Mouse (Mus musculus) heart, postnatal 36 days (tissue): Measurements from ENCODE around the gene Gjc1. TPM values are rescaled to one million over a fixed set of nuclear protein-coding genes. Genes with fewer than 3 reads are reported as not detected.
A peak's percentile ranks its signal among the peaks of the same experiment; 100 is the strongest.

ENCODE experiments used
- DNase-seq, 2 experiments: peaks; one replicate each; pipeline ENCODE4 v3.0.0; 2021 to 2022
- intact Hi-C: fragments of 180-260 bp; cut with DNase I; formaldehyde crosslinking; loops from one replicate; pipeline ENCODE4 v1.15.1; 2025
- total RNA-seq, 2 experiments: library from RNA; stranded (reverse); gene quantifications; 2 replicates each; pipeline ENCODE4 v1.2.3; 2021

Gene Gjc1
- total RNA-seq, 2 experiments from 2014 or later = 23.6 to 33.0 TPM

DNA sequence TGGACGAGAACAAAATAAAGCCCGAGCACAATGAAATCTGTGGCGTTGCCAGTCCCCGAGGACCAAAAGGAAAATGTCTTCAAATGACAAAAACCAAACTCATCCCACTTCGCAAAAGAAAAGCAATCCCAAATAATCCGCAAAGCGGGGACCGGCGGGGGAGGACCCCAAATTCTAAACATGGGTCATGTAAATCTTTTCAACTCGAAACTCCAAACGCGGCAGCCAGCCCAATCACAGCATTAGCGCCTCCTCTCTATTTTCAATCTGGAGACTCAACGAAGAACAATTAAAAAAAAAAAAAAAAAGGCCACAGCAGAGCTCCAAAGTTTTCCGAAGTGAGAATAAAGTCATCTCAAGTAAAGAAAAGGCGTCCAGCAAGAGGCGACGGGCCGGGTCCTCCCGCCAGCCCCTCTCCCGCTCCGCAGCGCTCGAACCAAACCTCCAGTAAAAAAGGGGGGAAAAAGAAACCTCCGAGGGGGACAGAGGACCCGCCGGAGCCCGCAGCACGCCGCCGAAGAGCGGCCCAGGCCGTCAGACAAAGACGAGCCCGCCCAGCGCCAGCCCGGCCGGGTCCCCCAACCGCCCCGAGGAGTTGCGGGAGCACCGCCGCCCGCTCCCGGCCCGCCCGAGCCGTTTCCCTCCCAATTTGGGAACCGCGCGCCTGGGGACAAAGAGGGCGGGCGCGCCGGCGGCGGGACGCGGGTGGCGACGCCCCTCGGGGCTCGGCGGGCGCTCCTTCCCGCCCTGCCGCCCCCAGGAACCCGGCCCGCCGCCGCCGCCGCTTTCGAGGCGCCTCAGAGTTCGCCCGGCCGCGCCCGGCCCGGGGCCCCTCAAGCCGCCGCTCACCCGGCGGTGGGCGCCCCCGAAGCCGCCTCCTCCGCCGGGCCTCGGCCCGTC, 1.1 kb downstream of the Gjc1 start:
- intact Hi-C loops = loop anchor here (1.0 to 2.0 kb wide), 2 partner anchors 34 to 38 kb away; no protein-coding TSS in a partner anchor
- peak; percentile 43 to 71 for DNase-seq

DNA sequence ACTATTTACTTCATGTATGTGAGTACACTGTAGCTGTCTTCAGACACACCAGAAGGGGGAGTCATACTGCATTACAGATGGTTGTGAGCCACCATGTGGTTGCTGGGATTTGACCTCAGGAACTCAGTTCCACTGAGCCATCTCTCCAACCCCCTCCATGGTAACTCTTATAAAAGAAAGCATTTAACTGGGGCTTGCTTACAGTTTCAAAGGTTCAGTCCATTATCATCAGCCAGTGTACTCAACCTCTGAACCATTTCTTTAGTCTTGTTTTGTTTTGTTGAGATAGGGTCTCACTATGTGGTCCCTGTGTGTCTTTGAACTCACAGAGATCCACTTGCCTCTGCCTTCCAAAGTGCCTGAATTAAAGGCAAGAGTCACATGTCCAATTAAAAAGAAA, 4.6 kb downstream of the Gjc1 start:
- intact Hi-C loops = no loop called here
- DNase-seq = no peak

DNA sequence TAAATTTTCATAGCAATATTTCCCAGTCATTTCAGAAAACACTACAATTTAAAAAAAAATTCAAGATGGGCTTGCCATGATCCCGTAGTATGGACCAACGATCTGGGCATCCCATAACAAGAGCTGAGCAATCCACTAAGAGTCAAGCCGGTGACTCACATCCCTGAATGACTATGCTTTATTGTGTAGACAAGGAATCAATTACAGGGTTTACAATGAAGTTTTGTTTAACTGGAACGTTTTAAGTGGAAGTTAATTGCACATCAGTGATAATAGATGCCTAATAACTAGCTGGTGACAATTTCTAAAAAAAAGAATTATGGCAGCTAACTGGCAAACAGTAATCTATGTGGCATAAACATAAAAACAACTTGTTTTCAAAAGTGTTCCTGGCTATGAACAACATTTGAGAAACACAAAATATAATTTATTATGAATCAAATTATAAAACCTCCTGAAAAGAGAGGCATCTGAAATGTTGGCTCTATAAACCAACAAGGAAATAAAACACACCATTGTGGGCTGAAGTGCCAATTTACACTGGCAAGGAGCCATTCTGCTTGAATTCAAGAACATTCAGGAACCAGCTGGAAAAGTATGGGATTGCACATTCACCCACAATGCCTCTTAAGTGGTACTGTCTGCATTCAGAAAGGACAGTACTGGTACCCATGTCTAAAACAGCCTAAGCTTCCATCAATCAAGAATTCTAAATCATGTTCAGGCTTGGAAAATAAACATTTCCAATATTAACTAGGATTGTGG, 8.6 kb downstream of the Gjc1 start:
- intact Hi-C loops = no loop called here
- no peak for DNase-seq

DNA sequence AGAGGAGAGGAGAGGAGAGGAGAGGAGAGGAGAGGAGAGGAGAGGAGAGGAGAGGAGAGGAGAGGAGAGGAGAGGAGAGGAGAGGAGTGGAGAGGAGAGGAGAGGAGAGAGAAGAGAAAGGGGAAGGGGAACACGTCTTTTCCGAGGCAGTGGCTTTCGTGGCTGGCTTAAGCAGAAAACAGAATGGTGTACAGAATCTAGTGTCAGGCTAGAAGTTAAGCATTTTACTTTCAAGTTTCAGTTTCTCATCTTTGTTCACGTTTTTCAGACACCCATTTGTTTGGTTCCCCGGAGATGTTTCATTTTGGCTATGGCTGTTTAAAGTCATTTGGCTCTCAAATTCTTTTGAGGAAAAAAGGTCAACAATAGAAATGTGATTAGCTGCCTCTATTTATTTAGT, 11.3 kb downstream of the Gjc1 start:
- DNase-seq = no peak
- intact Hi-C loops = no loop called here

DNA sequence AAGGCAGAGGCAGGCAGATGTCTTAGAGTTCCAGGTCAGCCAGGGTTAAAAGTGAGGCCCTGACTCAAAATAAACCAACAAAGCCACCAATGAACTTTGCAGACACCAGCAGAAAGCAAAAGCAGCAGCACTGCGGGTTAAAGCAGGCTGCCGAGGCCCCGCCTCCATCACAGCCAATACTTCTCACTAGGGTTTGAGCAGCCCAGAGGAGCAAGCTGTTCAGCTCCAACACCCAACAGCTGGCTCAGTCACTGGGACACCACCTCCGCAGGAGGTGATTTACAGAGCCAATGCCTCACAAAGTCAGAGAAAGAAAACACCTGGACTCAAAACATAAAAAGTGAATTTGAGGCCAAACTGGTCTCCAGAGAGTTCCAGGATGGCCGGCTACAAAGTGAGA, 16.0 kb downstream of the Gjc1 start:
- DNase-seq = no peak
- intact Hi-C loops = no loop called here

DNA sequence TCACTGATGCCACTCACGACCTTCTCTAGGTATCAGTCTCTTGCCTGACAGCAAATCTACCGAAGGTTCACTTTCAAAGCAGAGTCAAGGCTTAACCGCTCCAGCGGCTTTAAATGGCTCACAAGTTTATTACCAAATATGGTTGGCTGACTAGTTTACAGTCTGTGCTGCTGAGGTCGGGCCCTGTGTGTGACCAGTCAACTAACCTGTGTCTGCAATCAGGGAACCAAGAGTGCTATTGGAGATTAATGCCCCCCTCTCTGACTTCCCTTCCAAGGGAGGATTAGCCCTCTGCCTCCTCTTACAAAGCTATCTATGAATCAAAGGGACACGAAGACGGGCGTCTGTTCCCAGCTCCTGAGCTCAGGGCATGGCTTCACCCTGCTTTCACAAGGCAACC, 25.3 kb downstream of the Gjc1 start:
- DNase-seq = no peak
- intact Hi-C loops = no loop called here

DNA sequence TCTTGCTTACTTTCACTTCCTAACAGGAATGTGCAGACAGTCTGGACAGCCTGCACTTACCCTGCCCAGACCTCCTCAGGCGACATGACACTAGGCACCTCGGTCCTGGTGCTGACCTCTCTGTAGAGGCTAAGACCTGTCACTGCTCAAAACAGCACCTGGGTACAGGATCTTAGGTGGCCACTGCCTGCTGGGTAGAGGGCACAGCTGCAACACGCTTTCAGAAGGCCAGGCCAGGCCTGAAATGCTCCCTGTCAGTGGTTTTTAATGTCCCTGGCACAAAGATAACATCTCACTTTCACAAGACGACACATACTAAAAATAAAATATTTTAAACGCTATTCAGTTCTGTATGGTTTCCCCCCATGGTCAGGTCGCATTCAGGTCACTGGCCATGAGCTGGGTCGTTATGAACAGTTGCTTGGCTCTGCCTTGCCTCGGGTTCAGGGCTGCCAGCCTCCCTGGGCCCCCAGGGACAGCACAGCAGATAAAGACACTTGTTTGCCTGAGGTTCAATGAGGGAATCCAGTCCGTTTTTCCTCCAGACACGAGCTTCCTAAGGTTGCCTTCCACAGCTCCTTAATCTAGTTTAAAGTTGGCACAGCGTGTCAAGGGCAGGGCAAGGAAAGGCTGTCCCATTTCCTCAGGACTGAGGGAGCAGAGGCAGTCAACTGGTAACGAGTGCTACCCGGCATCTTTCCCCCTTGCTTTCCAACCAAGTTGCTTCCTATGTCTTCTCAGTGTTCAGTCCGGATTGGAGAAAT, 27.6 kb downstream of the Gjc1 start:
- DNase-seq = no peak
- intact Hi-C loops = no loop called here

DNA sequence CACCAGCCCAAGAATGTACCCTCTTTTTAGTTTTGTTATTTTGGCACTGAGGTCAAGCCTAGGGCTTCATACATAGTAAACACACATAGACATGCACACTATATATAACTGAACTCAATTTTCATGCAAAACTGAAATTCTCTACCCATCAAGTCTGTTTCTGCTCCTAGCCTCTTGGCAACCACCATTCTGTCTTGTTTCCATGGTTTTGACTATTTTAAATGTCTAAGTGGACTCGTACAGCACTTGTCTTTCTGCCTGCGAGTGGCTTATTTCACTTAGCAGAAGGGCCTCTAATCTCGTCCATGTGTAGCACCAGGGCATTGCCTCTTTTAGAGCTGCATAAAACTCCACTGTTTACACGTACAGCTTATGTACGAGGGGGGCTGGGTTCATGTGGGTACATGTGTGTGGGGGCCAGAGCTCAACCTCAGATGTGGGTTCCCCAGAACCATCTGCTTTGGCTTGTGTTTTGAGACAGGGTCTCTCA, 31.8 kb downstream of the Gjc1 start:
- DNase-seq = no peak
- intact Hi-C loops = no loop called here

DNA sequence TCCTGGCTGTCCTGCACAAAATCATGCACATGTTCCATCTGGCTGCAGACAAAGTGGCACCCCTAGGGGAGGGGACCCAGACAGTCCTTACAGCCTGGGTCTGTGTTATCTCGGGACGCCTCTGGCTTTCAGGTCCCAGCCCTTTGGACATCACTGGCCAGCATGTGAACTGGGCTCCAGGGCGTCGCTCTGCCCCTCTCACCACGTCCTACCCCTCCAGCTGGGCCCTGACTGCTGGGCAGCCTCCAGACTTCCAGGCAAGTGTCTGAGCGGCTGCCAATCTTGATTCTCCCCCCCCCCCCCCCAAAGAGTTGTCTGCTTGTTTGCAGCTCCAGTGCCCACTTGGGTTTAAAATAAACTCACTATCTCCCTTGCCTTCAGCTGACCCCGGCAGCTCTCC, 36.1 kb downstream of the Gjc1 start:
- intact Hi-C loops = no loop called here
- DNase-seq = no peak

DNA sequence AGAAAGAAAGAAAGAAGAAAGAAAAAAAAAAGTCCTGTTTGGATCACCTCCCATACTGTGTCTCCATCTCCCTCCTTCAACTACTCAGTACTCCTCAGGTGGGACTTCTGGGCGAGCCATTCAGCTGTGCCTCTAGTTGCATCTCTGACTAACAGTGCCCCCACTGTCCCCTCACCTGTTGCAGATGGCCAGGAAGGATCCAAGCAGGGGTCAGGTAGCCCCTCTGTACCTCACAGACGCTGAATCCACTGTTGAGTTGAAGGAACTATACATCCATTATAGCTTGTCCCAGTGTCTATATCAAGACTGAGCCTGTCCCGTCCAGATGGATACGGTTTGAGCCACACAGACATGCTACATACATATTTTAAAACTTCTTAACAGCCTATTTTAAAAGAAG, 38.0 kb downstream of the Gjc1 start:
- no peak for DNase-seq
- intact Hi-C loops = no loop called here

DNA sequence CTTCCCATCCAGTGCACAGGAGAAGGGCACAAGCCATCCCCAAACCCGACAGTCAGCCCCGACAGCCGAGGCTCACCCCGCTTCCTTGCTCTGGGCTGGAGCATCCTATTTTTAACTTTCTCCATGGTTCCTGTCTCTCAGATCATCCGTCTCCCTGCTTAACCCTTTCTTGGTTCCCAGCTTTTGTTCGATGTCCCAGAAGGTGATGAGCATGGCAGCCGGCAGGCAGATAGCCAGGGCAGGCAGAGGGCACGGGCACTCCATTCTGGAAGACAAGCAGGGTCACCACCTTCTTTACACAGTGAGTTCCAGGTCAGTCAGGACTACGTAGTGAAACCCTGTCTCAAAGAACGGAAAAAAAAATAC, 38.5 kb downstream of the Gjc1 start:
- intact Hi-C loops = loop anchor here (1.0 kb wide), 1 partner anchor 38 kb away; the partner anchor contains the start of gene Gjc1
- DNase-seq = no peak

DNA sequence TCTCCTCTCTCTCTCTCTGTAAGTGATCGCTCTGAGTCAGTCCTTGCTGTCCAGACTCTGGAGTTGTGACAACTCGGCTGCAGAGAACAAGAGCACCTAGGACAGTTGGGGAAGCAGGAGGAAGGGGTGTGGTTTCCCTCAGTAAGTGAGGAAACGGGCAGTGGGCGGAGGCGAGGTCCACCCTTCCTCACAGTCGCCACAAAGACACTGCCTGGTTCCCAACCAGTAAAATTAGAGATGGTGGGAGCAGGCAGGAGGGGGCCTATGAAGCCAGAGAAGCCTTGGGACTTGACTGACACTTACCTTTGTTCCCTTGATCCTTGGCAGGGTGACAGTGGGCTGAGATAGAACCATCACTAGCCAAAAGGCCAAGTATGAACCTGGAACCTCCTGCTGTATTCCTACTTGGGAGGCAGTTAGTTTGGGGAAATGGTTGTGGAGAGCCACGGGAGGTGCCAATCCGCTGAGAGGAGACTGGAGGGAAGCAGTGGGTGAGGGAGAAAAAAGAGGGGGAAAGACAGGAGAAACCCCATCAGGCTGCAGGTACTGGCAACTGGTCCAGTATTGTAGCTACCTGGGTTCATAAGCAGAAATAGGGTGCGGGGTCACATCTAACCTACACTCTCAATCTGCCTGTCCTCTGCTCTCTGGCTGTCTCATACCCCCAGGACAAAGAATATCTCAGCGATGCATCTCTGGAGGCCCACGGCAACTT, 39.1 kb downstream of the Gjc1 start:
- intact Hi-C loops = loop anchor here (1.0 kb wide), 1 partner anchor 39 kb away; the partner anchor contains the start of gene Gjc1

DNA sequence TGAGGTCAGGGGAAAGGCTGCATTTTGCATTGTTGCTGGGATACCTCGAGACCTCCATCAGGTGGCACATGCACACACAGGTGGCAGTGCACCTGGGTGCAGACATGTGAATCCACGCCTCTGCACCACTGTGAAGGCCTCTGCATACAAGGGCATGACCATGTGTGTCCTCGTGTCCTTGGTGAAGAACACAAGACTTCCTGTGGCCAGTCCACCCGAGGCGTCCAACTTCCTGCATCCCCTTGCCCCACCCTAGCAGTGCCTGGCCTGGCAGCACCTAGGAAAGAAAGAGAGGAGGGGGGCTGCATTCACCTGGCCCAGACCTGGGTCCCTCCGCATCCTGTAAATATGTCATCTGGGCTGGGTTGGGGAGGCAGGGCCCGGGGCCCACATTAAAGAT, 39.7 kb downstream of the Gjc1 start:
- DNase-seq = no peak
- intact Hi-C loops = loop anchor here (1.0 kb wide), 1 partner anchor 39 kb away; the partner anchor contains the start of gene Gjc1

More for the DNA sequence above, 39.1 kb downstream of the Gjc1 start:
- DNase-seq = peak in 1 of 2 experiments; percentile 52

DNA sequence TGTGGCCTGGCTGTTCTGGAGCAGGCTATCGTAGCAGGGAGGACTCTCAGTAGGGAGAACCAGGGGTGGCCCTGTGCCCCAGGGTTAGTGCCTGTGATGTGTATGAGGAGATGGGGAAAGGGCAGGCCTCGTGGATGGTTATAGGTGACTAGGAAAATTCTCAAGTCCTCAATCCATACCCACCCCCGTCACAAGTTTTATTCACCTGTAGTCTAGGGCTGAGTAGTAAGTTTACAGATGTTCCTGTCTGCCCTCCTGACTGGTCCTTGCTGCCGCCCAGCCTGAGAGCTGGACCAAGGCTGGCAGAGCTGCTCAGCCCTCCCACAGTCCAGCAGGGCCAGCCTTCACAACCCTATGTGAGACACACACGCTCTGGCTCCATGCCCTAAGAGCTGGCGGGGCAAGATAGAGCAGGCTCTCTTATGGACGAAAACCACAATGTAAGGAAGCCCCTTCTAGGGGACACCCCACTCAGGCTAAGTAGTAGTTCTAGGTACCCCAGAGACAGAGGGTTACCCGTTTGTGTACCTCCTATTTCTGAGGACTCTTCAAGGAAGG, 40.3 kb downstream of the Gjc1 start:
- intact Hi-C loops = no loop called here
- DNase-seq = no peak

DNA sequence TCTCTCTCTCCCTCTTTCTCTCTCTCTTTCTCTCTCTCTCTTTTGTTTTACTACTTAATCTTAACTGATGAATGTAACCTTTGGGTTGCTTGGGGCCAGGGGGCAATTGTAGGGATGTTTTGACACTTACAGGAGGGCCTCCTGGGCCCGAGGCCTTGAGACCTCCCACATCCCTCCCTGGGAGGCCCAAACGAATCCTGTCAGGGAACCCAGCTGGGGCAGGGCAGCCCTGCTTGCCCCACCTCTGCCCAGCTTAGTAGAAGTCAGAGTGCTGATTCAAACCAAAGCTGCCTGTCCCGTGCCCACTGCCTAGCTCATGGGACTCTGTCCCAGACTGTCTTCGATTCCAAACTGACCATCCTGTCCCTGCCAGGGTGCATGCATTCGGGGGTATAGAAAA, 40.9 kb downstream of the Gjc1 start:
- DNase-seq = no peak
- intact Hi-C loops = no loop called here

DNA sequence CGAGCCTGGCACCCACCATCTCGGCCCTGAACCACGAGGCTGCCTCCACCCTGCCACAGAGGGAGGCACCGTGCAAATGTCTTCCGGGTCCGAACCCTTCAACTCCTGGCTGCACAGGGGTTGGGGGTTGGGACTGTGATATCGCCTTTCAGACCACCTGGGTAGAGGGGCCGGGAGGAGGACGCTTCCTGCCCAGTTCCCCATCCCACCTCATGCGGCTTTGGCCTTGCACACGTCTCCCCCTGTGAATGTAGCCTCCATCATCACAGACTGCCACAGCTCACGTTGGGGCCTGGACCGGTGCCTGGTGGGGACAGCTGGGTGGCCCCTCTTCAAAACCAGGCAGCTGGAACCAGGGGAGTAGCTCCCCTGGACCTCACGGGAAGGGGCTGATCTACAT, 41.3 kb downstream of the Gjc1 start:
- intact Hi-C loops = no loop called here
- DNase-seq = no peak

DNA sequence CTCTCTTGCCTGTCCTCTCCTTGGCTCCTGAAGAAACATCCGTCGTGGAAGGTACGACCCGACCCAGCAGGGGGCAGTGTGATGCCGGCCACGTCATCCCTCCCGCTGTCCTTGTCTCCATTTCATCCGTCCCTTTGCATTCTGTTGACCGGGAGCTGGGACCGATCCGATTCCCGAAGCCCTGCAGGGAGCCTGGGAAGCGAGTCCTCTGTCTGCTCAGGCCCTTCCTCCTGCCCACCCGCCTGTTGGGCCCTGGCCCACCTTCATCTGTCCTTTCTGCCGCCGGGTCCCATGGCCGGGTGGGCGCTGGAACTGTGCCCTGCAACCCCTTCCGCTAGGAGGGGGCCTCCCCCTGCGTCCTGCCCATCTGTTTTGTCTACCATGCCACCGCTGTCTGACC, 41.9 kb downstream of the Gjc1 start:
- intact Hi-C loops = no loop called here
- DNase-seq = peak; percentile 88 to 90

DNA sequence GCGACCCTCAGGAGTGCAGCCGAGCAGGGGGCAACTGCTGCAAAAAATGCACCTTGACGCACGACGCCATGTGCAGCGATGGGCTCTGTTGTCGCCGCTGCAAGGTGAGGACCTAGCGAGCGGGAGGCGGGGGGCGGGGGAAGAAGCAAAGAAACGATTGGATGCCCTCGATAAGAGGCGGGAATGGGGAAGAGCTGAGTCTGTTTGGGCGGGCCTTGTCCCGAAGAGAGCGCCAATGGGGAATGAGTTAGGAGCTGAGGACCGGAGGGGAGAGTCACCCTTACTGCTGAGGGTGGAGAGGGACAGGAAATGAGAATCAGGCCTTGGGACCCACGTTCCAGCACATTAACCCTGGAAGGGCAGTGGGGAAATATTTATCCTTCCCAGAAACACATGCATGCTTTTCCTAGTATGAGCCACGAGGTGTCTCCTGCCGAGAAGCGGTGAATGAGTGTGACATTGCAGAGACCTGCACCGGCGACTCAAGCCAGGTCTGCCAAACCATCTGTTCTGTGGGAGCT, 44.8 kb downstream of the Gjc1 start:
- intact Hi-C loops = loop anchor here (1.0 to 5.0 kb wide), 3 partner anchors 78 to 218 kb away; no protein-coding TSS in a partner anchor
- DNase-seq = peak; percentile 74 to 79
